Mouse (Mus musculus): ENCODE measurements around the gene Osbpl9.

The Osbpl9 gene

DNA sequence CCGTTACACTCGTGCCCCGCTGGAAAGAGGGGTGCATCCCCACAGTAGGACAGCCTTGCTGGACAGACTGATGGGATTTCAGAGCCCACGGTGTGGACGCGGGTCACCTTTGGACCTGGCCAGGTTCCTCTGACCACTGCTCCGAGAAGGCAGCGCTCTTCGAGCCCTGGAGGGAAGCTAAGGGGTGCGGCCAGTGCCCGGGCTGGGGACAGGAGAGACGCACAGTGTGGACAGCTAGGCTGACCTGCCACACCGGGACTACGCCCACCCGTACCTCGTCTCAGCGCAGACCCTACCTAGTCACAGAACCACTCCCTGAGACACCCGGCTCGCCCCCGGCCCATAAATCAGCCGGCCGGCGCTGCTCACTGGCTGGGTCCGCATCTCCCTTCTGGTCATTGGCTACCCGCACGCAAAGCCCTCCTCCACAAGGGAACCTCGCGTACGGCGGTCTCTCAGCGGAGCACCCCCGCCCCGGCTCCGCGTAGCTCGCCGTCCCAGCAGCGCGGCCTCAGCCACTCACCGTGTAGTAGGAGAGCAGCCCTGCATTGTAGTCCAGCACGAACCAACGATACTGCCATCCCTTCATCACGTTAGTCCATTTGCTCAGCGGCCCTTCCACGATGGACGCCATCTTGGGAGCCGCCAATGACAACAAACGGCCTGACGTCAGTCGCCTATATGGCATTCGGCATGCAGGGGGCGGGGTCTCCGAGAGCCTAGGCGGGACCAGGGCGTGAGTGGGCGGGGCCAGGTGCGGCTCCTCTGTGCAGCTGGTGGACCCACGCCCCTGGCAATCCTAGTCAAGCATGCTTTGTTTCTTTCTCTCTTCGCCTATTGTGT, at the start of gene Osbpl9:
TSS of gene Osbpl9 (minus strand) at position 691 of the 843 bp plus-strand sequence.
- peak; percentile 99 for DNase-seq (ENCODE audit: low read depth)

DNA sequence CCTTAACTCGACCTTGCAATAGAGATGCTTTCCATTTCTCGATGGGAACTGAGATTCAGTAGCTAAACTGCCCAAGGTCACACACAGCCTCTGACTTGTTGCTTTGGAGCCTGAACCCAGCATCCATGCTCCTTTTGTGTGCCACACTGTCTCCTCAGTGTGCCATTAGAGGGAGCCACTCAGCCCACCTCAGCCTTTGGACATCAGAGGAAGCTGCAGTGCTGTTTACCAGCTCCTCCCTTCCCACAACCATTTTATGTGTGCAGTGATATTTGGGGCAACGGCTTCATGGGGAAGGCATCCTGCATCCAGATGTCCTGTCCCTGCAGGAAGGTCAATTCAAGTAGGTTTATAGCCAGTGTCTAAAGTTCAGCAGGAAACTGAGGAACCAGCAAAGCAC, 49.5 kb upstream of the Osbpl9 start:
- DNase-seq (ENCODE audit: low read depth): peak; percentile 54

DNA sequence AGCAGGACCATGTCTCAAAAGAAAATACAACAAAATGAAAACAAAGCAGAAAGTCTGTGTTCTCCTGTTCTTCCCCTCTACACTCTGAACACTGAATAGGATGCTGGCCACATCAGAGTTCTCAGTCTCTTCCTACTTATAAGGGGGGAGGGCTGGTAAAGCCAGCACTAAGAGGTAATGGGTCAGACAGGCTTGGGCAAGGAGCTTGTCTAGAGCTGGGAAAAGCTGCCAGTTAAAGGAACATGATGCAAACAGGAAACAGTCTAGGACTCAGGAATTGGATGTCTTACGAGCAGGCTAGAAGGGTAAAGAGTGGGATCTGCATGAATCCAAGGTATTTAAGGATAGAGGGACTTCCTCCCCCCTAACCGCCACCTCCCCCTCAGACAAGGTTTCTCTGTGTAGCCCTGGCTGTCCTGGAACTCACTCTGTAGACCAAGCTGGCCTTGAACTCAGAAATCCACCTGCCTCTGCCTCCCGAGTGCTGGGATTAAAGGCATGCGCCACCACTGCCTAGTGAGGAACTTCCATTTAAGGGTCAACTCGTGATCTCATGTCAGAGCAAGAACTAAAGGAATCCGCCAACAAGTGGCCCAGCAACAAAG, 43.0 kb upstream of the Osbpl9 start:
- no peak for DNase-seq (ENCODE audit: low read depth)

DNA sequence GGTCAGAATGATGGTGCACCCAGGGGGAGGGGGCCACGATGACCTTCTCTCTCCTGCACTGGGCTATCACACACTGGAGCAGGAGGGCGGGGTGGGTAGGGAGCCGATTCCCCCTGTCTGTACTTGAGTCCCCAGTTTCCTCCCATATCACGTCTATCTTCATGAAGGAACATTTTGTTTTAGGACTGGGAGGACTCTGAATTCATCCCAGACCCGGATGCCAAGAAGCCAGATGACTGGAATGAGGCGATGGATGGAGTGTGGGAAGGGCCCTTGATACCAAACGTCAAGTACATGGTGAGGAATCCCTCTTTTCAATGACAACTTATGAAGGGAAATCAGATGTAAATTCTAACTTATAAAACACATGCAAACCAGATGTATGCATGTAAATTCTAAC, 42.4 kb upstream of the Osbpl9 start:
- DNase-seq (ENCODE audit: low read depth): no peak

- peak; percentile 91 for DNase-seq (ENCODE audit: low read depth)
Measured at GRCm38 (mm10) chr4:109241934-109242333, 39.9 kb upstream of the Osbpl9 start.

- DNase-seq (ENCODE audit: low read depth): peak; percentile 63
Measured at GRCm38 (mm10) chr4:109241221-109241620, 39.1 kb upstream of the Osbpl9 start.

- peak; percentile 87 for DNase-seq (ENCODE audit: low read depth)
Measured at GRCm38 (mm10) chr4:109238428-109239268, 36.6 kb upstream of the Osbpl9 start.

DNA sequence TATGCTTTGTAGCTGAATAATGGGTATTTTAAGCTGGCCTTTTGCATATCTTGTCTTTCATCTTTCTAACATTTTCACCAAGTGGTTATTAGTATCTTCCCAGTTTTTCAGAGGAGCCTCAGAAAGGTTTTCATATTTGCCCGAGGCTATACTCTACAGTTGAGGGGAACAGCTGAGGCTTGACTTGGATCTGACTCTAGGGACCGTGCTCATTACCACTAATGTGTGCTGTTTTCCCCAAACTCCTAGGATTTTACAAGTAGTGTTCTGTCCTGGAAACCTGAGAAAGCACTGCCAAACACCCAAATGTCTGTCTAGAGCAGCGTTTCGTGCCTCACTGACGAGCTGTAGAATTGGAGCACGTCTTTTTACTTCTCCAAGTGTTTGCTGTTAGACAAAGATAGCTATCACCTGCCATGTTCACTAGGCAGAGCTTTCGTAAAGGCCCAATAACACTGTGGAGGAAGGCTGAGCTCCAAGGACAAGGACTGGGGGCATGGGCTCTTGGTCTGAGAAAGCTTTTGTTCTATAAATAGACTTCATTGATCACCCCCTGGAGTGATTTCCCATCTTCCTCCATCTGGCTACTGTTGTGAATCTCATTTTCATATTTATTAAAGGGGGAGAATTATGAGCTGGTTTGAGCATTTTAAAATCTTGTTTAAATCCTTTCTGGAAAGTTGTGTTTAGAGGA, 34.3 kb upstream of the Osbpl9 start:
- DNase-seq (ENCODE audit: low read depth): no peak

DNA sequence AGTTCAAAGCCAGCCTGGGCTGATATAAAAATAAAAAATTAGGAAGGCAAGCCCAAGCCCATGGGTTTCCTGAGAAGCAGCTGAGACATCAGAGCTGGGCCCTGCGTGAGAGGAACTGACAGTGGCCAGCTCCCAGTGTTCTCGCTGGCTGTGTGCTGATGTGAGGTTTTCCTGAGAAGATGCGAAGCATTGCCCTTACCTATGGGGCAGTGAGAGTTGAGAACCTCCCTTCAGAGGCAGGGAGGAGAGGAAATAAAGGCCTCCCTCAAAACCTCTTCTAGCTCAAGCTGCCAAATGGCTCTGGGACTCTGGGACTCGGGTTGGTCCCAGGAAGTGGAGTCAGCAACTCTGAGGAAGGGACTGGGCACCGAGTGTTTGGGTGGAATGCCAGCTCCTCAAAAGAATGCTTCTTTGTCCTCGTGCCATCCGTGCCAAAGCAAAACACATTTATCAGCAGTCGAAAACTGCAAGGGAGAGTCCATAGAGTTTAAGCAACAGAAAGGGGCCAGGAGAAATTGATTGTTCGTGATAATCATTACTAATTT, 32.8 kb upstream of the Osbpl9 start:
- DNase-seq (ENCODE audit: low read depth): no peak

DNA sequence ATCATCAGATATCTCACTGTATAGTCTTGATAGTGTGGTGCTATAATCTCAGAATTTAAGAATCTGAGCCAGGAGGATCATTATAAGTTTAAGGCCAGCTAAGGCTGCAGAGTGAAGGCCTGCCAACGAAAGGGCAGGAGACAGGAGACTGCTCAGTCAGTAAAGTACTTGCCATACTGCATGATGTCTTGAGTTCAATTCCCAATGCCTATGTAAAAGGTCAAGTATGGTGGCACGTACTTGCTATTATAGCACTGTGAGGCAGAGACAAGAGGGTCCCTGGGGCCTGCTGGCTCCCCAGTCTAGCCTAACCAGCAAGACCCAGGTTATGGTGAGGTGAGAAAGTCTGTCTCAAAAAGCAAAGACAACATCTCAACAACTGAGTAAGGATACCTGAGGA, 32.1 kb upstream of the Osbpl9 start, which contains the start of gene Calr4:
TSS of gene Calr4 (plus strand) at position 301 of the 400 bp plus-strand sequence.
- no peak for DNase-seq (ENCODE audit: low read depth)

DNA sequence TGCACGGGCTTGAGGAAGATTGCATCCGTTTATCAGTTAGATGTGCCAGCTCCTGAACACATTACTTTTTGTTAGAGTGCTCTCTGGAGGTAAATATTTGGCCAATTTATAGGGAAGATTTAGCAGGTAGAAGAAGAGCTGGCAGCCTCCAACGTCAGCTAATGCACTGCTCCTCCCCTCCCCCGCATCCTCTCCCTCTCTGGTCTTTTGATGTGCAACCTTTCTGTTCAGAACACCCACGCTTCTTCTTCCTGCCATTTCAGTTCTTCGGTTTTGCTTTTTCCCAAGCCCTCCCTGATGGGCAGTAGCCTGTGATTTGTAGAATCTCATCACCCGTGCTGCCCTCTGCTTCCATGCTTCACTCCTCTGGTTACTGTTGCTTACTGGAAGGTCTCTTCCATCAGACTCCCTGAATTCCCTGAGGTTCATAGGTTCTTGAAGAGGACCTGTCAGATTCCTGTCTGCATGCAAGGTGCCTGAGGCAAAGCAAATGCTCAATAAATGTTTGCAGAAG, 27.8 kb upstream of the Osbpl9 start:
- no peak for DNase-seq (ENCODE audit: low read depth)

- peak; percentile 50 for DNase-seq (ENCODE audit: low read depth)
Measured at GRCm38 (mm10) chr4:109226071-109226470, 24.0 kb upstream of the Osbpl9 start.

DNA sequence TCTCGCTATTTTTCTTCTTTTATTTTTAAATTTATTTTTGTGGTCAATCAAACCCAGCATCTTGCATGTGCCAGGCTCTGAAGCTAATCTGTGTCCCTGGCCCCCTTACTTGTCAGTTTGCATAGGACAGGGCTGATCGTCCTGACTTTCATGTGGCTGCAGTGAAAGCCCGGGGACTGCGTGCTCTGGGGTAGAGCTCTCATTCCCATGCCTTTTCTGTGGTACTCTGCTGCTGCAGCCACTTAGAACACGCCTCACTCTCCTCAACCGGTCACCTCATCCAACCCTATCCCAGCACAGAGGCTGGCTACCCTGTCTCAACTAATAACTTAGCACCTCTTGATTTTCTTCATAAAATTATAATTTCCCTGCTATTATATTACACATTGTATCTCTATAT, 23.5 kb upstream of the Osbpl9 start:
- no peak for DNase-seq (ENCODE audit: low read depth)

GRCm38 (mm10) chr4:109224762-109225552, 22.9 kb upstream of the Osbpl9 start:
- peak; percentile 73 for DNase-seq (ENCODE audit: low read depth)

DNA sequence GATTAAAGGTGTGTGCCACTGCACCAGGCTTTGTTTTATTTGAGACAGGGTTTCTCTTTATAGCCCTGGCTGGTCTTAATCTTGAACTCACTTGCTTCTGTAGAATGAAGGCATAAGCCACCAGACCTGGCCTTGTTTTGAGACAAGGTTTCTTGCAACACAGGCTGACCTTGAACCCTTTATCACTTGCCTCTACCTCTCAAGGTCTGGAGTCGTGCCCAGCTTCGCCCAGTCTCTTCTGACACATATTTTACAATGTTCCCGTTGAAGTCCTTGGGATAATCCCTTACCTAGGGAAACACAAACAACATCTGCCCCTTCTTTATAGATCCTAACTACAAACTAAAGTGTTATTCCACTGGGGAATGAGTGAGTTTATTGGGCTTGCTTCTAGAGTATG, 19.9 kb upstream of the Osbpl9 start:
- no peak for DNase-seq (ENCODE audit: low read depth)

DNA sequence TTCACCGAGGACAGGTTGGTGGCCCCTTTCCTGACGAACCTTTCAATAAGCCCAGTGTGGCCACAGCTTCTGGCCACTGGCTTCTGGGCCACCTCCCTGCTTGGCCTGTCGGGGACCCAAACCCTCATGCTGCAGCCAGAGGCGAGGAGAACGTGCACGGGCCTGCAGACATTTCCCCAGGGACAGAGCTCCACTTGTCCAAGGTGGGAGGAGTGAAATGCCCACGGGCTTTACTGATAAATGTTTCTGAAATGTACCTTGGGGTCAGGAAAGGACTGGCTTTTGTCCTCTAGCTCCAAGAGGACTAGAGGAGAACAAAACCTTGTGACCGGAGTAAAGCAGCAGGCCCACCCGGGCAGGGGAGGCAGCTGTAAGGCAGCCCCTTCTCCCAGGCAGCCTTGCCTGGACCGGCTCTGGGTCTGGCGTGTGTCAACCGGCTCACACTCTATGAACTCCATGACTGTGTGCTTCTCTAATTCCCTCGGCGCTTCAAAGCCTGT, 18.4 kb upstream of the Osbpl9 start:
- no peak for DNase-seq (ENCODE audit: low read depth)

GRCm38 (mm10) chr4:109218008-109218407, 15.9 kb upstream of the Osbpl9 start:
- no peak for DNase-seq (ENCODE audit: low read depth)

DNA sequence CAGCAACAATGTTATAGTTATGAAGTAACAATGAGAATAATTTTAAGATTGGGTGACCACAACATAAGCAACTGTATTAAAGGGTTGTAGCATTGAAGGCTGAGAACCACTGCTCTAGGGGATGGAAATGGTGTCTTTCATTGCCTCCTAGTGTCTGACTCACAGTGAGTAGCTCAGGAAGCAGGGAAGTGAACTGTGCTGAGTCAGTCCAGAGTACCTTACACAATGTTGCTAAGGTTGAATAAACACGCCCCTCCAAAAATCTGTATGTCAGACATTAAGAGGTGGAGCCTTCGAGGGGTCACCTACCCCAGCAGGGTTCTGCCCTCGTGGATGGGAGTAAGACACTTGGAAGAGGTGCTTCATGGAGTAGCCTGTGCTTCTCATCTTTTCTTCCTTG, 11.9 kb upstream of the Osbpl9 start:
- peak; percentile 82 for DNase-seq (ENCODE audit: low read depth)

DNA sequence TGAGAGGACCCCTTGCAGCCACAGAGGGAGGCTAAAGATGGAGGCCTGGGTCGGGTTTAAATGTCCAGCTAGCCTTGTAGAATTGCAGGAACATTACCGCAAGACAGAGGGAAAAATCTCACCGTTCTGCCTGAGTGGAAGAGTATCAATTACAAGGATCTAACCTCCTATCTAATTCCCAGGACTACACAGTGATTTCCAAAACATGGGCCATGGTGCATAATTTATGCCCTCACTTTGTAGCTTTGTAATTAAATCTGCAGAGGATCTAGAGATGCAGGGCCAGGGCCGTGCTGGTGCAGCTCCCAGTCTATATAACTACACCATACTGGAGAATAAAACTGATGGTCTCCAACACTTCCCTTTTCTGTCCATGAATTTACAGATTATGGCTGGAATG, 8.8 kb upstream of the Osbpl9 start:
- DNase-seq (ENCODE audit: low read depth): no peak

- no peak for DNase-seq (ENCODE audit: low read depth)
Measured at GRCm38 (mm10) chr4:109210253-109210652, 8.2 kb upstream of the Osbpl9 start.

Data from NIH3T3 (cell line).